Mouse (Mus musculus) brain, embryonic 14.5 days (tissue): ENCODE measurements at regions not wholly inside any gene's neighbourhood (a gene's known extent, or its start where the extent isn't known, plus 50 kb on each side); places are given as distances from the start of the nearest gene placed in this dataset.
"Not testable (repeated sequence)": the region's sequence is repeated elsewhere in the genome, so short reads cannot be mapped to it uniquely, and the experiment has no call there.

Experiments
- CTCF ChIP-seq: fragments of 200-500 bp; IDR thresholded peaks from 2 replicates; pipeline ENCODE4 v1.5.1; 2012; ENCODE audit warnings: inconsistent platforms, mild to moderate bottlenecking, moderate library complexity, borderline replicate concordance; ENCODE audit not compliant: insufficient read depth, insufficient read length; ENCODE audit errors: extremely low read depth
- POLR2A ChIP-seq: fragments of 200-500 bp; IDR thresholded peaks from 2 replicates; pipeline ENCODE4 v1.6.1; 2012; ENCODE audit warnings: mild to moderate bottlenecking, inconsistent platforms, borderline replicate concordance; ENCODE audit not compliant: poor library complexity, insufficient read depth, insufficient read length, severe bottlenecking; ENCODE audit errors: extremely low read depth

DNA sequence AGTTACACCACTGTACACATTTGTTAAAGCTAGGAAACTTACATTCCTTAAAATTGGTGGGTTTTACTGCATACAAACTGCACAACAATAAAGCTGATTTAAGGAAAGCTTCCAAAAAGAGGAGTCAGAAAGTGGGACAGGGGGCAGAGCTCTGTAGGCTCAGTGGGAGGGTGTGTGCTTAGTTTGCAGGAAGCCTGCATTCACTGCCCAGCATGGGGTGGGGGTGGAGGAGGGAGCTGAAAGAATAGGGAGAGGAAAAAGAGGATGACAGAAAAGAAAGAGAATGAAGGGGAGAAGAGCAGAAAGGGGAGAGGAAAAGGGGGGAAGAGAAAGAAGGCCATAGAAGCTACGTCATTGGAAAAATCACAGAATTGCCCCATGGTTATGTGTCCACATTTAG is 111.1 kb downstream of the Prl2c3 start:
- not testable (repeated sequence) for TF ChIP-seq POLR2A, CTCF
